Mouse (Mus musculus) macrophage (primary cell): ENCODE results near the gene Unc119. TPM values are rescaled to one million over a fixed set of nuclear protein-coding genes. Genes with fewer than 3 reads are reported as not detected.
A peak's percentile ranks its signal among the peaks of the same experiment; 100 is the strongest.

Source experiments
- H3K27ac ChIP-seq: fragments of 350-480 bp; formaldehyde crosslinking; 2 replicates; pipeline ENCODE4 v1.9.0; 2021
- H3K36me3 ChIP-seq: fragments of 350-480 bp; formaldehyde crosslinking; 2 replicates; pipeline ENCODE4 v1.9.0; 2021; ENCODE audit errors: inconsistent target
- H3K4me3 ChIP-seq: fragments of 350-480 bp; formaldehyde crosslinking; 2 replicates; pipeline ENCODE4 v1.9.0; 2021; ENCODE audit errors: inconsistent target
- H3K79me2 ChIP-seq: fragments of 350-480 bp; formaldehyde crosslinking; 2 replicates; pipeline ENCODE4 v1.9.0; 2021; ENCODE audit errors: inconsistent target
- WGBS: methylation state at CpG from one replicate; pipeline ENCODE4 v1.1.7; 2026; ENCODE audit warnings: inconsistent platforms; ENCODE audit not compliant: missing documents; 5-methylcytosine and 5-hydroxymethylcytosine counted together
- polyA plus RNA-seq: library from polyadenylated mRNA; stranded (reverse); fragments of 250-400 nt; gene quantifications from 3 replicates; pipeline ENCODE4 v1.2.4, GENCODE M21; 2018; ENCODE audit warnings: inconsistent platforms

Gene Unc119
- polyA plus RNA-seq, 1 experiment from 2014 or later, result 21.6 TPM

DNA sequence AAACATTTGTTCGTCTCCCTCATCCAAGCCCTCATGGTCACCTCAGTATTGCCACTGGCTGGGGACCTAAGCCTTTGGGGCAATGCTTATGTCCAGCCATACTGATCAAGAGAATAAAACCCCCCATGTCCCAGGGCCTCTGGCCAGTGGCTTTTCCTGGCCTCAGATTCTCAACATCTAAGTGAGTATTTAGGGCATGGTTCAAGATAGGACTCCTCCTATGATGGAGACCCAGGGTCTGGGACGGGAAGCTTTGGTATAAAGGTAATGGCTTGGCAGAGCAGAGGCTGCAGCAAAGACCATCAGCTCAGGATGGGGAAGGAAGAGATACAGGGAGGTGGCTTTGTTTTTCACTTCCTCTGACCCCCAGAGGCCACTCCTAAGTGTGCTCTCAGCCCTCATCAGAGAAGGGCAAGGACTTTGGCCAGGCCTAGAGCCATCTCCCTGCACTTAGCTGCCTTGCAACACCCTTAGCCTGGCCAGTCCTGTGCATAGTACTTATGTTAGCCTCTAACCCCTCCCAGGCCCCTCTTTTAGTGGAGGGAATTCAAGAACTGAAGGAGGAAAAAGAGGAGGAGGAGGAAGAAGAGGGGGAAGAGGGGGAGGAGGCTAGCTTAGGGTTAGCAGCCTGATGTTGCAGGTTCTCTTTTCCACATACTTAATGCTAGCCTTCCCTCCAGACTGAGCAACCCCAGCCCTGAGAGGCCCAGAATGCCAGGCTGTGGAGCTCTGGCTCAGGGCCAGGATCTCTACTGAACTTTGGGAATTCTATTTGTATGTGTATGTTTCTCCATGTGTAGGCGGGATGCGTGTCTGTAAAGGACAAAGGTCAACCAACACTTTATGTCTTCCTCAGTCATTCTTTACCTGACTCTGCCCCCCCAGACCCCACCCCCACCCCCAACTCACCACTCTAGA is 6.4 kb downstream of the Unc119 start:
- Histone ChIP-seq H3K79me2 (no peaks in the 10 kb centered on the region), H3K36me3 (no peaks in the 10 kb centered on the region), H3K27ac (peak overlapping the region; percentile 53), H3K4me3 (no peak overlapping the region)
- WGBS, result 71% methylated on average over 4 of the region's 4 CpGs

DNA sequence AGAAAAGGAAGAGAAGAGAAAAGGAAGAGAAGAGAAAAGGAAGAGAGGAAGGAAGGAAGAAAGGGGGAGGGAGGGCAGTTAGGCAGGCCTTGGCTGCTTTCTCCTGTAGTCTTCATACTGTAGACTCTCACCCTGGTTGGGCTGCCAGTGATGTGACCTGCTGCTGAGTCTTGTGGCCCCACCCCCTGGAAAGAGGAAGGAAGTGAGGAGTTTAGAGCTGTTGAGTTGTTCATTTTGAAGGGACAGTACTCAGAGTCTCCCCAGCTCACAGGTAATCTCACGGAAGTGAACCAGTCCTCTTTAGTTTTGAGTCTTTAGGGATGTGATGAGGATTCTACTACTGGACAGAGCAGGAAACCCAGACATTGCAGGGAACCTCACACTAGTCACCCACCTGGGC is 9.8 kb downstream of the Unc119 start:
- WGBS, result 11% methylated on average over 1 of the region's 1 CpGs
- H3K27ac ChIP-seq, result no peak overlapping the region
- no peak overlapping the region for H3K4me3 ChIP-seq

DNA sequence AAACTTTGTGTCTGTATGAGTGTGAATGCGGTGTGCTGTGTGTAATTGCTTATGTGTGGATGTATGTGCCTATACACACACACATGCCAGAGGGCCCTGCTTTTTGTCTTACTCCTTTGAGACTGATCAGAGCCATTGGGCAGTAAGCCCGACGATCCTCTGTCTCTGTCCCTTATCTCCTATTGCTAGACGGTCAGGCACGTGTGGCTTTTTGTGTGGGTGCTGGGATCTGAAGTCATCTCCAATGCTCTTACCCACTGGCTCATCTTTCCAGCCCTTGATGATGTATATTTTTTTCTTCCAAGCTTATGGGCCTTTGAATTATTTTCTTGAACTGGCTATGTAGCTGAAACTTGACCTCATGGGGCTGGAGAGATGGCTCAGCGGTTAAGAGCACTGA is 11.6 kb downstream of the Unc119 start:
- 90% methylated on average over 6 of the region's 6 CpGs for WGBS
- Histone ChIP-seq H3K36me3 (no peaks in the 10 kb centered on the region), H3K27ac (no peak overlapping the region), H3K4me3 (no peak overlapping the region), H3K79me2 (no peaks in the 10 kb centered on the region)

More for the DNA sequence above, 9.8 kb downstream of the Unc119 start:
- no peaks in the 10 kb centered on the region for H3K79me2 ChIP-seq
- no peaks in the 10 kb centered on the region for H3K36me3 ChIP-seq

DNA sequence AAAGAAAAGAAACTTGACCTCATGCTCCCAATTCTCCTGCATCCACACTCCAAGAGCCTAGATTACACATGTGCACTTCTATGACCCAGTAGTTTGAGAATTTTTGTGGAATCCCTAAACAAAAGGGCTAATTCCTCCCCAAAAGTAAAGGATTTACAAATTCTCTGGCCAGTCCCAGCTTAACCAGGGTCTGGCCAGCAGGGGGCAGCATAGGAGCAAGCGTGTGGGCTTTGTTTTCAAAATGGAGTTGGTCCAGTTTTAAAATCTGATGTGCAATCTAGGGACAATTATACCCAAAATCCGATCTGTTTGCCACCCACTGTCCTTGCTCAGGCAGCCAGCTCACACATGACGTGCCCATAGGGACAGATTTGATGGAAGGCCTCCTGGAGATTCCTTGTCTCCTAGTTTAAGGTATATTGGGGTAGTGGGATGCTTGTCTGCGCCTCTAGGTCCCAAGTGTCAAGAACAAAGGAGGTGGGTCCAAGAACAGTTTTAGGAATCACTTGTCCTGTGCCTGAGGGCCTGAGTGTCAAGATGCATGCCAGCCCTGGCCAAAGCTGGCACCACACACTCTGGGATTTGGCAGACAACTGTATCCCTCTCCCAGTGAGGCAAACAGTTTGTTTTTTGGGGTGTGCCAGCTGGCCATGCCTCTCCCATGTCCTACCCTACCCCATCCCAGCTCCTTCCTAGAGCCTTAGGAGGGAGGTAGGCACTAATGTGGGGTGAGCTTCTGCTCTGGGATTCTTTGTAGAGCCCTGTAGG is 12.4 kb downstream of the Unc119 start:
- Histone ChIP-seq H3K4me3 (no peak overlapping the region), H3K27ac (no peak overlapping the region), H3K36me3 (no peaks in the 10 kb centered on the region), H3K79me2 (no peaks in the 10 kb centered on the region)
- WGBS, result 45% methylated on average over 4 of the region's 4 CpGs

DNA sequence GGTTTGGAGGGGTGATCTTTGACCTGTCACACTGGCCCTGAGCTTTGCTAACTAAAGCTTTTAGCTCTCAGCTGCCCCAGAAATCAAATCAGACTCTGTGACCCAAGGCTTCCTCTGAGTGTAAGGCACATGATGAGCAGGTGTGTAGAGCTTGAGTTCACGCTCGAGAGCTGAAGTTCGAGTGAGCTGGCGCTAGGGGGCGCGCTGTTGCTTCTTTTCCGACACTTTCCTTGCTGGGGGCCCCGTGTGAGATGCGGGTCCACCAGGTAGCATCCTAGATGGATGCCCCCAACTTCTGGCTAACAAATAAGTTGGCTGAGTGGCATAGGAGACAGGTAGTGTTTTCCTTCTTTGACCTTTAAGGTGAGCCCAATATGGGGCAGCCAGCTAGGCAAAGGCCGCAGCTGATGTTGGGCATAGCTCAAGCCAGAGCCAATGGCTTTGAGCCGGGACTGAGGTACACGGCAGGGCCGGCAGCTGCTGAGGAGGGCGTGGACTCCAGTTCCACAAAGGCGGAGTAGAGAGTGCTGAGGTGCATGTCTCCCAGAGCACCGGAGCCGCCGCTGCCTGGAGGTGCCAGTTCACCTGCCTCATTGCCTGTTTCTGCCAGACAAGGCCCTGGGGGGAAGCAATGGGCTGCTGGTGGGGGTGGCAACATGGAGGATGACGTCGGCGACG is 15.2 kb downstream of the Unc119 start:
- Histone ChIP-seq H3K27ac (no peak overlapping the region), H3K79me2 (no peaks in the 10 kb centered on the region), H3K4me3 (no peak overlapping the region), H3K36me3 (no peaks in the 10 kb centered on the region)
- WGBS, result 84% methylated on average over 13 of the region's 22 CpGs

DNA sequence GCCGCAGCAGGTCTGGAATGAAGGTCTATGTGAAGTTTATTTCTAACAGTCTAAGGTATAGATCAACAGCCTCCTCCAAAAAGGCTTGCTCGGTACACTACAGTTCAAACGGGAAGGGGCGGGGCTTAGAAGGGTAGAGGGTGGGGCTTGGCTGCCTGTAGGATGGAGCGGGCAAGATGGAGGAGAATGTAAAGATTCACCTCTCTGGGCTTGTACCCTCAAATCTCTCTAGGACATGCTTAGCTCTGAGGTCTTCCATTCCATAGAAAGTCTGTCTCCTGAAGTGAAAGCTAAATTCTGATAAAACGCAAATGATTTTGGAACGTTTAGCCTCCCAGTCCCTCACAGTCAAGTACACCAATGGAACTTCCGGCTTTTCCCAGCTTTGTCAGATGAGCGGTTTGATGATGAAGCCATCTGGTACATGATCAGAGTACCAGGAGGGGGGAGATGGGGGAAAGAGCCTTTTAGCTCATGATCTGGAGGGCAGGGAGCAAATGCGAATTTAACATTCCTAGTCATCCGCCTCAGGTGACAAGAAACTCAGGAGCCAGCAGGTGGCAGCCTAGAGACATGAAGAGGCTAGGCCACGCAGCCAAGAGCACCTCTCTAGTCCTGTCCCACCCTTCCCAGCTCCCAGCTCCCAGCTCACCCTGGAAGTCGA is 17.0 kb downstream of the Unc119 start:
- H3K4me3 ChIP-seq, result peak overlapping the region; percentile 33
- 6% methylated on average over 13 of the region's 13 CpGs for WGBS
- no peak overlapping the region for H3K27ac ChIP-seq
- no peaks in the 10 kb centered on the region for H3K79me2 ChIP-seq
- H3K36me3 ChIP-seq, result no peaks in the 10 kb centered on the region

DNA sequence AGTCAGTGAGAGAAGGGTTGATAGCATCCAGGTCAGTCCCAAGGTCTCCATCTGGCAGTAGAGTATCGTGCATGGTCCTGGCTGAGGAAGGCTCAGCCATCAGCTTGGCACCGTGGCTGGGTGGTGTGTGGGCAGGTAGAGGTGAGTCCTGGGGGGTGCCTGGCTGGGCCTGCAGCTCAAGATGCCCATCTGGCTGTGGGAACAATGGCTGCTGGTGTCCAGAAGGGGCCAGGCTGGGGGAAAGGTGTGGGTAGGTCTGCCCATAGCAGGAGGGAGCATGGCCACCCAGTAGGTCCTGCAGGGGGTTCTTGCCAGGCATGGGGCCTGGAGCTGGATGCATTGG is 17.5 kb downstream of the Unc119 start:
- Histone ChIP-seq H3K4me3 (no peak overlapping the region), H3K79me2 (no peaks in the 10 kb centered on the region), H3K27ac (no peak overlapping the region), H3K36me3 (no peaks in the 10 kb centered on the region)
- 73% methylated on average over 2 of the region's 2 CpGs for WGBS

DNA sequence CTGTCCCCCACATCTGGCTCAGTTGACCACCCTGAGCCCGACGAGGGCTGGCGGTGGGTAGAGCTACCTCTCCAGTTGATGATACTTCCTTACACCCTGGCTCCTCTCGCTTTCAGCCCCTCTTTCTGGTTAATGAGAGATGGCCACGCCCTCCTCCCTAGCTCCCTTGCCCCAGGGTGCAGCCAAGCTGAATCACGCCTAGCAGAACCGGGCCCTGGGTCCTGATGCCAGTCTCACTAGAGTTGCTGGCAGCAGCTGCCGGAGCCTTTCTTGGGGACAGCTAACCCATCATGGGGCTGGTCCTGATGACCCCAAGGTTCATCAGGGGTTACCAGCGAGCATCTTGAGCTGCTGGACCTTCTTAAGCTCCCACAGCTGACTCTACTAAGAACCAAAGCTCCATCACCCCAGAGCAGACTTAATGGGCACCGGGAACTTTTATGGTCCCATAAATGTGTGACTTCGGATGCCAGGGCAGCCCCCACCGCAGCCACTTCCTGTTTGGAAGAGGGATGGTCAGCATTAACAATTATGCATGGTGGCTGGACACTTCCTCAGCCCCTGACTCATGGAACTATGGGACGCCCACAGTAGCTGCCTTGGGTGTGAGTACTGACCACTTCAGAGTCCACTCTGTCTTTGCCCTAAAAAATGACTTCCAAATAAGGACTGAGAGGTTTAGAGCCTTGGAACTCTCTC is 20.2 kb downstream of the Unc119 start:
- no peak overlapping the region for H3K4me3 ChIP-seq
- H3K36me3 ChIP-seq, result no peaks in the 10 kb centered on the region
- no peaks in the 10 kb centered on the region for H3K79me2 ChIP-seq
- no peak overlapping the region for H3K27ac ChIP-seq
- WGBS, result 71% methylated on average over 13 of the region's 13 CpGs

DNA sequence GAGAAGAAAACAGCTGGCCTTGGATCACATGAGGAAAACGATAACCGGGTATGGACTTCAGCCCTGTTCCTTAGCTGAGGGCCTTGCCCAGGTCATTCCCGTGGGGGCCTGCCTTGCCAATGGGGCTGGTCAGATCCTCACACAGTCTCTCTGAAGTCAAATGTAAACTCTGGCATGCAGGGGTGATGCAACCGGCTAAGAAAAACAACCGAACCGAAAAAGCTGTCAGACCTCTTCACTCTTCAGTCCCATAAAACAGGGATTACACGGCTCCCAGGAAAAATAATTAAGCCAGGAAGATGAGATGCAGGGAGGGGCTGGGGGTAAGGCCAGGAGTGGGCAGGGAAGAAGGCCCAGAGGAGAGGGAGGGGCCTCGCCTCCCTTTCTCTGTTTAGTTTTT is 20.8 kb downstream of the Unc119 start:
- Histone ChIP-seq H3K27ac (no peak overlapping the region), H3K36me3 (no peaks in the 10 kb centered on the region), H3K4me3 (no peak overlapping the region), H3K79me2 (no peaks in the 10 kb centered on the region)
- WGBS, result 80% methylated on average over 8 of the region's 8 CpGs

DNA sequence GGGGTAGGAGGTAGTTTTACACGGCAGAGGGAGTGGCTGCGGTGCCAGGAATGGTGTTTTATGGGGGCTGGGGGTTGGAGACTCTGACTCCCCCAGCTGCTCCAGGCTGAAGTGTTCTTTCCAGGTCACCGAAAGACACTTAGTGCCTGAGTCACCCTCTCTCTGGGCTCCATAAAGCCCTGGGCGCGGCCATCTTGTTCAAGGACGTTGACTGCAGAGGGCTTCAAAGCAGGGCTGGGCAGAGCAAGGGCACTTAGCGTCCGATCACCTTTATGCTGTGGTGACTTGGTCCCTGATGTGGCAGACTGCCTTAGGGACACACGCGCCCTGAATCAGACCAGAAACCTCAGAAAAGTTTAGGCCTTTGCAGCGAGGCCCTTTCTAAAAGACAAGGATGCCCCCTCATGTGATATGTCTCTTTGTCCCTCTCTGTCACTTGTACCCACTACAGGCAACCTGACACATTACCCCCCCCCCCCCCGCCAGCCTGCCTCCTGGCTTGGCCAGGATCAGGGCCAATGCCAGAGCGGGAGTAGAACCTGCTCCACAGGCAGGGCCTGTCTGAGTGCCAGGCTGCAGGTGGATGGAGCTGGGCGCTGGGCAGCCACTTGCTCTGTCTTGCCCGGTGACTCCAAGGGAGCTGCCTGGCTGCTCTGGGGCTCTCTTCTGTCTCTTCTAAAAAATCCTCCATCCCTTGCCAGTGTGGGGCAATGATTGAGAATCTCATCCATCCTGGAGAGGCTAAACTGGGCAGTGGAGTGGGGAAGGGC is 24.4 kb downstream of the Unc119 start:
- Histone ChIP-seq H3K36me3 (no peaks in the 10 kb centered on the region), H3K79me2 (no peaks in the 10 kb centered on the region), H3K4me3 (no peak overlapping the region), H3K27ac (no peak overlapping the region)
- 96% methylated on average over 14 of the region's 15 CpGs for WGBS

DNA sequence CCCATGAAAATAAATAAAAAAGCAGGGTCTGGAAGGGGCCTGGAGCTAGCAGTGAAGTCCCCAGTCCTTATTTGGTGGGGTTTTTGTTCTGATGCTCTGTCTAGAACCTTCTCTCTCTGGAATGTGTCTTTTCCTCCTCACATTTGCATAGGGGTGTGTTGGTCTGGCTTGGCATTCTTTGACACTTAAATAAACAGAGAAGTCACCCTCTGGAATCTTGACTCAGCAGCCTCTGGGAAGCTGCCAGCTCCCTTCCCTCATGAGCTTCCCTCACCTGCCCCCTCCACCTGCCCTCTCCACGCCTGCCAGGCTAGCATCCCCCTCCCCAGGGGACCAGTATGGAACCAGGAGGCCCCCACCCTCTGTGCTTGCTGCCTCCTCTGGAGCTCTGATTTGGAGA is 27.1 kb downstream of the Unc119 start:
- H3K79me2 ChIP-seq, result no peaks in the 10 kb centered on the region
- no peak overlapping the region for H3K4me3 ChIP-seq
- no peak overlapping the region for H3K27ac ChIP-seq
- 64% methylated on average over 1 of the region's 1 CpGs for WGBS
- H3K36me3 ChIP-seq, result no peaks in the 10 kb centered on the region

DNA sequence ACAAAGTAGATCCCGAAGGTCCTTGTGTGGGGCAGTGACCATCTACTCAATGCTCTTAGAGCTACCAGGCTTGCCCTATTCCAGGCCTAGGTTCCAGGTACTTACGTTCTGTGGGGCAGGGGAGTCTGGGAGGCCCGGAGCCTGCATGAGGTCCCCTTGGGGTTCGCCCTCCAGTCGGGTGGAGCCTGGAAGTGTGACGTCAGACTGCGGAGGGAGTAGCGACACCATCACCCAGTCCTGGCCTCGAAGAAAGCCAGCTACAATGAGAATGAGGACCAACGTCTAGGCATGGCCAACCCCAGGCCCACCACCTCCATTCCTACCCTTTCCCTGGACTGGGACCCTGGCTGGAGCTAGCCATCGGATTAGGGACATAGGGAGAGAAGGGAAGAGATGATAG is 28.4 kb downstream of the Unc119 start:
- Histone ChIP-seq H3K27ac (no peak overlapping the region), H3K36me3 (no peaks in the 10 kb centered on the region), H3K4me3 (no peak overlapping the region), H3K79me2 (no peaks in the 10 kb centered on the region)
- 93% methylated on average over 11 of the region's 11 CpGs for WGBS

DNA sequence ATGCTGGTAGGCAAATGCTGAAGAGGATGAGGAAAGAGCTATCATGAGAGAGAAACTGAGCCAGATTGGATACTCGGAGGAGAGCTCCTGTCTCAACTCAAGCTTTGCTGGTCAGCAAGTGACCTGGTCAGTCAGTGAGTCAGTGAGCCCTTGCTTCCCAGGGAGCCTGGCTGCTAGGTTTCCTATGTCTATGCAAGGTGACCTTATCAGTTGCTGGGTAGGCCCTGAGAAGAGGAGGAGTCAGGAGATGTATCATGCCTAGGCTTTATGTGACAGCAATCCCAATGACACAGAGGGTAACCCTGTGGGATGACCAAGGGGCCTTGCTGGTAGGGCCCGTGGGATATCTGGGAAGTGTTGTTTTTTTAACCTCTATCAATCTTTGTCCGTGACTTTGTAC is 28.9 kb downstream of the Unc119 start:
- Histone ChIP-seq H3K79me2 (no peaks in the 10 kb centered on the region), H3K27ac (no peak overlapping the region), H3K36me3 (no peaks in the 10 kb centered on the region), H3K4me3 (no peak overlapping the region)
- 98% methylated on average over 3 of the region's 3 CpGs for WGBS
